Mouse (Mus musculus) kidney, postnatal 0 days (tissue): ENCODE measurements around the gene Nid1. TPM values are rescaled to one million over a fixed set of nuclear protein-coding genes. Genes with fewer than 3 reads are reported as not detected.

ENCODE experiments used
- ATAC-seq: fragments of 200-750 bp; cut with Nextera tagmentation; replicated peaks from 2 replicates; pipeline ENCODE4 v1.8.0; 2017; ENCODE audit warnings: low read depth, moderate number of reproducible peaks, moderate TSS enrichment, moderate library complexity; ENCODE audit not compliant: low FRiP score
- DNase-seq: peaks from one replicate; pipeline ENCODE4 v3.0.0-alpha.2; 2016; ENCODE audit warnings: low spot score
- H3K27ac ChIP-seq: fragments of 300-500 bp; sonication (generic); 2 replicates; pipeline ENCODE4 v1.5.1; 2014; ENCODE audit warnings: mild to moderate bottlenecking
- H3K27me3 ChIP-seq: fragments of 300-500 bp; sonication (generic); 2 replicates; pipeline ENCODE4 v1.6.1; 2014; ENCODE audit warnings: low read length, mixed read lengths; ENCODE audit not compliant: insufficient read depth
- H3K36me3 ChIP-seq: fragments of 300-500 bp; sonication (generic); 2 replicates; pipeline ENCODE4 v1.6.1; 2014; ENCODE audit warnings: low read length, mixed read lengths; ENCODE audit not compliant: insufficient read depth
- H3K4me1 ChIP-seq: fragments of 300-500 bp; sonication (generic); replicated peaks from 2 replicates; pipeline ENCODE4 v1.6.1; 2014; ENCODE audit warnings: antibody characterized with exemption, low read length, mixed read lengths; ENCODE audit not compliant: insufficient read depth
- H3K4me2 ChIP-seq: fragments of 300-500 bp; sonication (generic); 2 replicates; pipeline ENCODE4 v1.6.1; 2014; ENCODE audit warnings: mild to moderate bottlenecking, low read length, moderate library complexity, mixed read lengths
- H3K4me3 ChIP-seq: fragments of 300-500 bp; sonication (generic); replicated peaks from 2 replicates; pipeline ENCODE4 v1.5.1; 2014; ENCODE audit warnings: low read depth, low read length
- H3K9ac ChIP-seq: fragments of 300-500 bp; sonication (generic); 2 replicates; pipeline ENCODE4 v1.6.1; 2014; ENCODE audit warnings: low read depth, low read length
- H3K9me3 ChIP-seq: fragments of 300-500 bp; sonication (generic); replicated peaks from 2 replicates; pipeline ENCODE4 v1.6.1; 2016; ENCODE audit warnings: low read length, inconsistent platforms, mixed read lengths
- CTCF ChIP-seq: IDR thresholded peaks from 2 replicates; pipeline ENCODE4 v1.5.1; 2016; ENCODE audit warnings: antibody characterized with exemption, low read depth, mild to moderate bottlenecking, moderate library complexity
- WGBS: fragments of 180-500 bp; shearing (Covaris S2); extraction: QIAGEN DNeasy Blood & Tissue Kit; methylation state at CpG from one replicate; pipeline ENCODE4 v1.1.7; 2014; 5-methylcytosine and 5-hydroxymethylcytosine counted together
- polyA plus RNA-seq: library from polyadenylated mRNA; unstranded; fragments of >200 nt; fragmentation: Nextera tagmentation; extraction: Ambion mirVana; gene quantifications from 2 replicates; pipeline ENCODE4 v1.2.1, GENCODE M21; 2015

The Nid1 gene
- polyA plus RNA-seq, 1 experiment from 2014 or later, result 93.8 TPM

DNA sequence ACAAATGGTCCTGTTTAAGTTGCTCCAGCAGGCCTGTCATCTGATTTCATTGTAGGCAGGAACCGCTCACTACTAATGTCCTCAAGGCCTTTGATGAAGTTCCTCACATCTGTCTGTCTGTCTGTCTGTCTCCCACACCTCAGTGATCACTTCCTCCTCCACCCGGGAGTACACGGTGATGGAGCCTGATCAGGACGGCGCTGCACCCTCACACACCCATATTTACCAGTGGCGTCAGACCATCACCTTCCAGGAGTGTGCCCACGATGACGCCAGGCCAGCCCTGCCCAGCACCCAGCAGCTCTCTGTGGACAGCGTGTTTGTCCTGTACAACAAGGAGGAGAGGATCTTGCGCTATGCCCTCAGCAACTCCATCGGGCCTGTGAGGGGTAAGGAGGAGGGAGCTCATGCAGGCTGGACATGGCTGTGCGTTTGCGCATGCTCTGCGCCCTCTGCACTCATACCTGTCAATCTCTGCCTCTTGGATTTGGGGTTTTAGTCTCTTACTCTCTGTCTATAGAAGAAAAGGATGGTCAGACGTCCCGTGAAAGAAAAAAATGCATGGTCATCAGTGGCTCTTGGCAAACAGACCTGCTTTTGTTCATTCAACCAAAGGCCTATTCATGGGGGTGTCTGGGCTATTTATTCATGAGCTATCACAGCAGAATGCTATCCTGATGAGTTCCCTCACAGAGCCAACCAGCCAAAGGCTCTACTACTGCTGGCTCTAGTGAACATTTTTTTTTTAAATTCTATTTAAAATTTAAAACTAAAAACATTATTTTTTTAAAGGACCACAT is 44.7 kb downstream of the Nid1 start:
- Histone ChIP-seq H3K36me3 (peaks cover 8% of the 10 kb centered on the region; the same call in 1 of the 2 replicates), H3K9ac (no peak overlapping the region), H3K9me3 (no peaks in the 10 kb centered on the region), H3K4me3 (no peak overlapping the region), H3K4me1 (no peaks in the 10 kb centered on the region), H3K27me3 (no peaks in the 10 kb centered on the region), H3K27ac (no peak overlapping the region), H3K4me2 (no peak overlapping the region)
- DNase-seq (no peak), ATAC-seq (no peak)
- no peak for TF ChIP-seq CTCF
- 84% methylated on average over 16 of the region's 16 CpGs for WGBS

GRCm38 (mm10) chr13:13484351-13484751 is 47.0 kb downstream of the Nid1 start:
- ATAC-seq (no peak), DNase-seq (no peak)
- Histone ChIP-seq H3K4me1 (no peaks in the 10 kb centered on the region), H3K9me3 (no peaks in the 10 kb centered on the region), H3K4me3 (no peak overlapping the region), H3K36me3 (0 out of 2 replicates have a peak, but pooled peaks cover 4% of the 10 kb centered on the region), H3K27ac (no peak overlapping the region), H3K27me3 (no peaks in the 10 kb centered on the region), H3K9ac (no peak overlapping the region), H3K4me2 (no peak overlapping the region)
- TF ChIP-seq CTCF, result no peak
- WGBS, result 33% methylated on average over 7 of the region's 7 CpGs

DNA sequence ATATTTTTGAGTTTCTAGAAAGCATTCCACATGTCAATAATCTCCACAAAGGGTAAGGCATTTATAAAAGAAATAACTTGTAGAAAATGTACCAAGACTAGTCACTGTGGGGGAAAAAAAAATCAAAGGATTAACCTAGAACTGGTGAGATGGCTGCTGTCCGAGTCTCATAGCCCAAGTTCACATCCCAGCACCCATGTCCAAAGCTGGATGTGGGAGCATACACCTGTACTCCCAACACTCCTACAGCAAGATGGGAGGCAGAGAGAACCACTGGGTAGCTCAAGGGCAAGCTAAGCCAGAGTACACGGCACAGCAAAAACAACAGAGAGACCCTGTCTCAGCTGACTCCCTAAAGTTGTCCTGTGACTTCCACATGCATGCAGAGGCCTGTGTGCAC is 47.5 kb downstream of the Nid1 start:
- no peak for DNase-seq
- Histone ChIP-seq H3K4me2 (no peak overlapping the region), H3K4me3 (no peak overlapping the region), H3K27ac (no peak overlapping the region), H3K9ac (no peak overlapping the region), H3K9me3 (no peaks in the 10 kb centered on the region), H3K27me3 (no peaks in the 10 kb centered on the region), H3K36me3 (0 out of 2 replicates have a peak, but pooled peaks cover 5% of the 10 kb centered on the region), H3K4me1 (no peaks in the 10 kb centered on the region)
- no peak for ATAC-seq
- no peak for TF ChIP-seq CTCF
- 65% methylated on average over 2 of the region's 2 CpGs for WGBS

- no peak overlapping the region for H3K4me3 ChIP-seq
- H3K9ac ChIP-seq, result no peak overlapping the region
- H3K36me3 ChIP-seq, result 0 out of 2 replicates have a peak, but pooled peaks cover 6% of the 10 kb centered on the region
- no peaks in the 10 kb centered on the region for H3K9me3 ChIP-seq
- no peak for DNase-seq
- H3K4me1 ChIP-seq, result no peaks in the 10 kb centered on the region
- ATAC-seq, result no peak
- no peak for TF ChIP-seq CTCF
- no peak overlapping the region for H3K4me2 ChIP-seq
- H3K27ac ChIP-seq, result no peak overlapping the region
- H3K27me3 ChIP-seq, result no peaks in the 10 kb centered on the region
- 75% methylated on average over 4 of the region's 4 CpGs for WGBS
These were observed 48.3 kb downstream of the Nid1 start for GRCm38 (mm10) chr13:13485682-13486081.

GRCm38 (mm10) chr13:13487851-13488250 is 50.5 kb downstream of the Nid1 start:
- H3K4me2 ChIP-seq, result no peak overlapping the region
- H3K27ac ChIP-seq, result no peak overlapping the region
- H3K36me3 ChIP-seq, result 0 out of 2 replicates have a peak, but pooled peaks cover 11% of the 10 kb centered on the region
- WGBS, result 80% methylated on average over 1 of the region's 1 CpGs
- no peaks in the 10 kb centered on the region for H3K4me1 ChIP-seq
- no peak for TF ChIP-seq CTCF
- no peaks in the 10 kb centered on the region for H3K9me3 ChIP-seq
- no peaks in the 10 kb centered on the region for H3K27me3 ChIP-seq
- H3K9ac ChIP-seq, result no peak overlapping the region
- DNase-seq (no peak), ATAC-seq (no peak)
- H3K4me3 ChIP-seq, result no peak overlapping the region

- H3K9me3 ChIP-seq, result no peaks in the 10 kb centered on the region
- H3K27me3 ChIP-seq, result no peaks in the 10 kb centered on the region
- WGBS, result 70% methylated on average over 5 of the region's 5 CpGs
- no peak overlapping the region for H3K9ac ChIP-seq
- ATAC-seq, result no peak
- H3K36me3 ChIP-seq, result 0 out of 2 replicates have a peak, but pooled peaks cover 8% of the 10 kb centered on the region
- H3K4me2 ChIP-seq, result no peak overlapping the region
- H3K4me1 ChIP-seq, result no peaks in the 10 kb centered on the region
- H3K4me3 ChIP-seq, result no peak overlapping the region
- no peak for TF ChIP-seq CTCF
- no peak overlapping the region for H3K27ac ChIP-seq
- no peak for DNase-seq
These were observed 52.5 kb downstream of the Nid1 start for GRCm38 (mm10) chr13:13489861-13490260.
